Mouse (Mus musculus) kidney, adult 18-20 months (tissue): ENCODE results near the gene Kifc5b.
"Not testable (repeated sequence)": the region's sequence is repeated elsewhere in the genome, so short reads cannot be mapped to it uniquely, and the experiment has no call there.

Experiments used
- DNase-seq: peaks from one replicate; pipeline ENCODE4 v3.0.0; 2021

Gene Kifc5b

GRCm38 (mm10) chr17:26919516-26919915, 2.6 kb downstream of the Kifc5b start:
- DNase-seq = not testable (repeated sequence)

GRCm38 (mm10) chr17:26922368-26922767, 5.5 kb downstream of the Kifc5b start:
- DNase-seq = not testable (repeated sequence)

GRCm38 (mm10) chr17:26925414-26925813, 8.5 kb downstream of the Kifc5b start:
- DNase-seq = not testable (repeated sequence)

- DNase-seq = peak; percentile 53
These were observed 14.9 kb downstream of the Kifc5b start for GRCm38 (mm10) chr17:26931795-26932194.

- peak; percentile 99 for DNase-seq
These were observed 16.0 kb downstream of the Kifc5b start, which contains the start of gene Phf1 for GRCm38 (mm10) chr17:26932839-26933398. Gene Phf1, plus strand, starts transcription at chr17:26933052.

- no peak for DNase-seq
These were observed 16.5 kb downstream of the Kifc5b start for GRCm38 (mm10) chr17:26933419-26933818.

GRCm38 (mm10) chr17:26933885-26934827, 17.3 kb downstream of the Kifc5b start:
- no peak for DNase-seq

- no peak for DNase-seq
These were observed 18.1 kb downstream of the Kifc5b start for GRCm38 (mm10) chr17:26935027-26935426.

- no peak for DNase-seq
These were observed 19.6 kb downstream of the Kifc5b start for GRCm38 (mm10) chr17:26936453-26936852.

- DNase-seq = no peak
These were observed 20.2 kb downstream of the Kifc5b start for GRCm38 (mm10) chr17:26936921-26937695.

- DNase-seq = no peak
These were observed 21.2 kb downstream of the Kifc5b start for GRCm38 (mm10) chr17:26937883-26938695.

GRCm38 (mm10) chr17:26938731-26939130, 21.8 kb downstream of the Kifc5b start:
- no peak for DNase-seq

- DNase-seq = peak; percentile 100
These were observed 22.5 kb downstream of the Kifc5b start, which contains the start of gene Cuta for GRCm38 (mm10) chr17:26939178-26939972. Gene Cuta, minus strand, starts transcription at chr17:26939569.

- no peak for DNase-seq
These were observed 23.0 kb downstream of the Kifc5b start for GRCm38 (mm10) chr17:26939973-26940300.

- DNase-seq = no peak
These were observed 24.3 kb downstream of the Kifc5b start, which contains the start of gene Syngap1 for GRCm38 (mm10) chr17:26941031-26941789. Gene Syngap1, plus strand, starts transcription at chr17:26941253.

GRCm38 (mm10) chr17:26941841-26942570, 25.1 kb downstream of the Kifc5b start:
- no peak for DNase-seq

GRCm38 (mm10) chr17:26945824-26946495, 29.1 kb downstream of the Kifc5b start:
- DNase-seq = no peak

GRCm38 (mm10) chr17:26946567-26946966, 29.7 kb downstream of the Kifc5b start:
- DNase-seq = peak; percentile 87
